In the genomic region with DNA sequence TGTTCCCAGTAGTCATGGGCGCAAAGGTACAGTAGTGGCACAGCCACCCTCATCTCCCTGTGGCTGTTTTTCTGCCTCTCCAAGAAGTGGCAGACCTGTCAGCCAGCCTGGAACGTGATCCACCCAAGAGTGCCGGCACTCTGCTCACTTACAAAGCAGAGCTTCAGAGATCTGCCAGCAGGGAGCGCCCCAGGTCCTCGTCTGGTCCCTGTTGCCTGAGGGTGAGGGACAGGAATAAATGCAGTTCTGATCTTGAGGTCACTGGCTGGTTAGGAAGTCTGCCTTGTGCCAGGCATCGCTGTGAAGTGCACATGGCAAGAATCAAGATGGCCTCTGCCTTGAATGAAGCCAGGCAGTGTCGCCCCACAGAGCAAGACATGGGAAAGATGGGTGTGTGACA, we compare ENCODE assay signal across 10 mouse cellular contexts. TPM values are rescaled to one million over a fixed set of nuclear protein-coding genes. Genes with fewer than 3 reads are reported as not detected.
DNase-seq lines count a peak whose midpoint lies in the region; ATAC-seq and TF ChIP-seq lines count a peak whose summit lies in the region.
"Had no signal": no experiment of that assay in that cellular context is flagged by ENCODE, and none has a peak within 500 bp of the region (broad histone marks: within the 10 kb centered on the region; RNA-seq: fewer than 3 reads in every experiment).

No protein-coding gene starts in this region.

- no peak overlapping the region for H3K27ac ChIP-seq in liver, embryonic 12.5 days
- H3K27ac ChIP-seq in hindbrain, embryonic 15.5 days (replicated peaks): no peak overlapping the region
- no peak overlapping the region for H3K27ac ChIP-seq in limb, embryonic 14.5 days (replicated peaks; ENCODE audit: low read depth, low read length)
- H3K27ac ChIP-seq: embryonic facial prominence, embryonic 13.5 days; liver, embryonic 13.5 days had no signal

- H3K4me1 ChIP-seq in liver, embryonic 12.5 days: peaks cover 5% of the 10 kb centered on the region; the same call in 1 of the 2 replicates
- peaks cover 5% of the 10 kb centered on the region; the same call in 1 of the 2 replicates for H3K4me1 ChIP-seq in hindbrain, embryonic 15.5 days (replicated peaks)
- no peaks in the 10 kb centered on the region for H3K4me1 ChIP-seq in limb, embryonic 14.5 days (ENCODE audit: control insufficient read depth, insufficient read depth, low read length)
- H3K4me1 ChIP-seq: liver, embryonic 13.5 days had no signal

- H3K4me3 ChIP-seq in liver, embryonic 12.5 days: no peak overlapping the region
- H3K4me3 ChIP-seq in hindbrain, embryonic 15.5 days: no peak overlapping the region
- no peak overlapping the region for H3K4me3 ChIP-seq in limb, embryonic 14.5 days (replicated peaks; ENCODE audit: low read length)
- H3K4me3 ChIP-seq: embryonic facial prominence, embryonic 13.5 days; liver, embryonic 13.5 days had no signal

- WGBS in liver, embryonic 12.5 days (ENCODE audit: insufficient replicate concordance): 61% methylated on average over 7 of the region's 7 CpGs
- 57% methylated on average over 7 of the region's 7 CpGs for WGBS in hindbrain, embryonic 15.5 days
- 57% methylated on average over 7 of the region's 7 CpGs for WGBS in limb, embryonic 14.5 days

- H3K36me3 ChIP-seq in liver, embryonic 12.5 days: peaks cover 19% of the 10 kb centered on the region
- 0 out of 2 replicates have a peak, but pooled peaks cover 7% of the 10 kb centered on the region for H3K36me3 ChIP-seq in hindbrain, embryonic 15.5 days
- peaks cover 20% of the 10 kb centered on the region for H3K36me3 ChIP-seq in limb, embryonic 14.5 days (ENCODE audit: control insufficient read depth, insufficient read depth, low read length)

- no peak for ATAC-seq in liver, embryonic 12.5 days
- ATAC-seq in hindbrain, embryonic 15.5 days (ENCODE audit: low FRiP score, low read depth): peak; percentile 30; the same call in 1 of the 2 replicates
- peak; percentile 37; the same call in 1 of the 2 replicates for ATAC-seq in limb, embryonic 14.5 days (ENCODE audit: low FRiP score, low read depth)
- no peak for ATAC-seq in activated CD4-positive, CD25-positive, alpha-beta regulatory T cell, adult 4 months

- no peak overlapping the region for H3K4me2 ChIP-seq in liver, embryonic 12.5 days
- H3K4me2 ChIP-seq in hindbrain, embryonic 15.5 days: no peak overlapping the region
- no peak overlapping the region for H3K4me2 ChIP-seq in limb, embryonic 14.5 days (replicated peaks; ENCODE audit: low read depth, low read length, severe bottlenecking)
- H3K4me2 ChIP-seq: embryonic facial prominence, embryonic 13.5 days; liver, embryonic 13.5 days had no signal

- TF ChIP-seq POLR2A in limb, embryonic 14.5 days (IDR thresholded peaks at IDR 0.05; ENCODE audit: borderline replicate concordance, extremely low read depth, insufficient read depth, insufficient read length): no peak

- H3K27me3 ChIP-seq in liver, embryonic 12.5 days (replicated peaks): no peaks in the 10 kb centered on the region; the same call in 1 of the 2 replicates
- H3K27me3 ChIP-seq in hindbrain, embryonic 15.5 days: no peaks in the 10 kb centered on the region
- H3K27me3 ChIP-seq in limb, embryonic 14.5 days (ENCODE audit: control insufficient read depth, insufficient read depth, low read length): no peaks in the 10 kb centered on the region
- H3K27me3 ChIP-seq: embryonic facial prominence, embryonic 13.5 days; liver, embryonic 13.5 days had no signal

- DNase-seq in liver: peak; percentile 32
- DNase-seq in ZHBTc4 (ENCODE audit: low read depth, low spot score): peak; percentile 73
- DNase-seq in cerebellum, postnatal 36 days: peak; percentile 54 to 60
- no peak for DNase-seq in limb, embryonic 14.5 days (ENCODE audit: low spot score)
- DNase-seq in right cerebral cortex, postnatal 10 days (ENCODE audit: low spot score in 2 of 2): peak; percentile 65 to 77
- DNase-seq: liver, embryonic 13.5 days had no signal

- no peak overlapping the region for H3K9ac ChIP-seq in liver, embryonic 12.5 days
- H3K9ac ChIP-seq in hindbrain, embryonic 15.5 days: no peak overlapping the region
- H3K9ac ChIP-seq in limb, embryonic 14.5 days (ENCODE audit: low read depth, low read length, severe bottlenecking): no peak overlapping the region
- H3K9ac ChIP-seq: embryonic facial prominence, embryonic 13.5 days; liver, embryonic 13.5 days had no signal

- no peaks in the 10 kb centered on the region for H3K9me3 ChIP-seq in liver, embryonic 12.5 days (replicated peaks)
- H3K9me3 ChIP-seq in hindbrain, embryonic 15.5 days: no peaks in the 10 kb centered on the region
- no peaks in the 10 kb centered on the region for H3K9me3 ChIP-seq in limb, embryonic 14.5 days (ENCODE audit: control insufficient read depth, low read length)
- H3K9me3 ChIP-seq: embryonic facial prominence, embryonic 13.5 days; liver, embryonic 13.5 days had no signal

RNA-seq across cellular contexts. Expression of a gene that starts 11.4 kb away (rescaled TPM):
- 0.46 and 0.59 TPM in 2 replicates for polyA plus RNA-seq in liver, embryonic 12.5 days (2016; fragmentation: Nextera tagmentation; extraction: Ambion mirVana)
- 1.0 and 1.1 TPM in 2 replicates for polyA plus RNA-seq in hindbrain, embryonic 15.5 days (2015; fragmentation: Nextera tagmentation; extraction: Ambion mirVana)
- 1.6 and 1.7 TPM in 2 replicates for polyA plus RNA-seq in limb, embryonic 14.5 days (2012; rRNA removed)
- polyA plus RNA-seq in limb, embryonic 14.5 days (2014; fragmentation: Nextera tagmentation; extraction: Ambion mirVana): 2.4 and 2.6 TPM in 2 replicates
- polyA plus RNA-seq in activated CD4-positive, CD25-positive, alpha-beta regulatory T cell, adult 4 months (2017; shearing (Covaris generic)): not detected

Comparison
In these comparisons a context has a peak if more than half of its experiments do, and no peak if none do; other contexts are left out.
1. ATAC-seq: peak in hindbrain, embryonic 15.5 days (single experiment) and limb, embryonic 14.5 days (single experiment); none in liver, embryonic 12.5 days (single experiment) and activated CD4-positive, CD25-positive, alpha-beta regulatory T cell, adult 4 months (single experiment).